Mouse (Mus musculus): ENCODE measurements around the gene Icos. TPM values are rescaled to one million over a fixed set of nuclear protein-coding genes. Genes with fewer than 3 reads are reported as not detected.

Gene Icos
- polyA plus RNA-seq, 1 experiment from 2014 or later: 0.10 TPM

GRCm38 (mm10) chr1:60979126-60979842 is 1.6 kb downstream of the Icos start:
- H3K27me3 ChIP-seq (replicated peaks; ENCODE audit: control insufficient read depth, insufficient read depth, low read length): no peaks in the 10 kb centered on the region
- H3K9ac ChIP-seq (ENCODE audit: low read length): no peak overlapping the region
- ATAC-seq (no peak), DNase-seq (ENCODE audit: low spot score) (peak; percentile 16)
- no peaks in the 10 kb centered on the region for H3K36me3 ChIP-seq (ENCODE audit: control insufficient read depth, insufficient read depth, low read length)
- H3K4me3 ChIP-seq (ENCODE audit: low read depth, low read length): no peak overlapping the region
- H3K27ac ChIP-seq (ENCODE audit: low read depth, low read length): no peak overlapping the region
- no peaks in the 10 kb centered on the region for H3K4me1 ChIP-seq (ENCODE audit: control insufficient read depth, insufficient read depth, low read length)
- H3K9me3 ChIP-seq (replicated peaks; ENCODE audit: control insufficient read depth, low read length): no peaks in the 10 kb centered on the region
- whole genome bisulfite sequencing: 49% methylated on average over 7 of the region's 7 CpGs
- H3K4me2 ChIP-seq (ENCODE audit: low read length): no peak overlapping the region

GRCm38 (mm10) chr1:60979843-60980235 is 2.1 kb downstream of the Icos start:
- H3K4me1 ChIP-seq (ENCODE audit: control insufficient read depth, insufficient read depth, low read length): no peaks in the 10 kb centered on the region
- no peak overlapping the region for H3K9ac ChIP-seq (ENCODE audit: low read length)
- no peak overlapping the region for H3K4me3 ChIP-seq (ENCODE audit: low read depth, low read length)
- no peaks in the 10 kb centered on the region for H3K36me3 ChIP-seq (ENCODE audit: control insufficient read depth, insufficient read depth, low read length)
- DNase-seq (ENCODE audit: low spot score): no peak
- 82% methylated on average over 2 of the region's 2 CpGs for WGBS
- H3K27ac ChIP-seq (ENCODE audit: low read depth, low read length): no peak overlapping the region
- ATAC-seq: no peak
- H3K27me3 ChIP-seq (replicated peaks; ENCODE audit: control insufficient read depth, insufficient read depth, low read length): no peaks in the 10 kb centered on the region
- no peak overlapping the region for H3K4me2 ChIP-seq (ENCODE audit: low read length)
- H3K9me3 ChIP-seq (replicated peaks; ENCODE audit: control insufficient read depth, low read length): no peaks in the 10 kb centered on the region

DNA sequence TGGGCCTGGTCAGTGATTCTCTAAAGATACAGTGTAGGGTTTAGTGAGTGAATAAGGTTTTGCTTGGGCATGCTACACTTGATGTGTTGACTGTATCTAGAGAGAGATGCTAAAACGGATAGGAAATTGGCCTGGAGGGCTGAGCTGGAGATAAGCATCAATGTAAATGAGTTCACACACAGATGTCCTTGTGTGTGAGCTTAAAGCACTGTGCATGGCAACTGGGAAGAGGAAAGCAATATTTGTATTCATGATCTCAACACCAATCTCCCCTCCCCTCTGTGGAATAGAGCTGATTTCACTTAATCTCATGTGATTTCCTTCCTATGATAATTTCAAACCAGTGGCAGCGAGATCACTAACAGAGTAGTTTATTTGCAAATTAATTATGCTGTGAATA is 7.3 kb downstream of the Icos start:
- 67% methylated on average over 2 of the region's 2 CpGs for WGBS
- DNase-seq (ENCODE audit: low spot score) (no peak), ATAC-seq (no peak)
- no peaks in the 10 kb centered on the region for H3K9me3 ChIP-seq (replicated peaks; ENCODE audit: control insufficient read depth, low read length)
- H3K27me3 ChIP-seq (replicated peaks; ENCODE audit: control insufficient read depth, insufficient read depth, low read length): no peaks in the 10 kb centered on the region
- H3K27ac ChIP-seq (ENCODE audit: low read depth, low read length): no peak overlapping the region
- no peaks in the 10 kb centered on the region for H3K4me1 ChIP-seq (ENCODE audit: control insufficient read depth, insufficient read depth, low read length)
- no peak overlapping the region for H3K9ac ChIP-seq (ENCODE audit: low read length)
- no peaks in the 10 kb centered on the region for H3K36me3 ChIP-seq (ENCODE audit: control insufficient read depth, insufficient read depth, low read length)
- H3K4me2 ChIP-seq (ENCODE audit: low read length): no peak overlapping the region
- no peak overlapping the region for H3K4me3 ChIP-seq (ENCODE audit: low read depth, low read length)

- H3K4me1 ChIP-seq (ENCODE audit: control insufficient read depth, insufficient read depth, low read length): no peaks in the 10 kb centered on the region
- no peak for ATAC-seq
- WGBS: 88% methylated on average over 5 of the region's 5 CpGs
- no peak overlapping the region for H3K27ac ChIP-seq (ENCODE audit: low read depth, low read length)
- no peak overlapping the region for H3K9ac ChIP-seq (ENCODE audit: low read length)
- no peak overlapping the region for H3K4me2 ChIP-seq (ENCODE audit: low read length)
- no peak overlapping the region for H3K4me3 ChIP-seq (ENCODE audit: low read depth, low read length)
- H3K9me3 ChIP-seq (replicated peaks; ENCODE audit: control insufficient read depth, low read length): no peaks in the 10 kb centered on the region
- no peaks in the 10 kb centered on the region for H3K27me3 ChIP-seq (replicated peaks; ENCODE audit: control insufficient read depth, insufficient read depth, low read length)
- DNase-seq (ENCODE audit: low spot score): no peak
- H3K36me3 ChIP-seq (ENCODE audit: control insufficient read depth, insufficient read depth, low read length): no peaks in the 10 kb centered on the region
These were observed 8.4 kb downstream of the Icos start for GRCm38 (mm10) chr1:60986141-60986540.

- ATAC-seq (no peak), DNase-seq (ENCODE audit: low spot score) (no peak)
- Histone ChIP-seq H3K4me3 (ENCODE audit: low read depth, low read length) (no peak overlapping the region), H3K4me1 (ENCODE audit: control insufficient read depth, insufficient read depth, low read length) (no peaks in the 10 kb centered on the region), H3K36me3 (ENCODE audit: control insufficient read depth, insufficient read depth, low read length) (no peaks in the 10 kb centered on the region), H3K9ac (ENCODE audit: low read length) (no peak overlapping the region), H3K4me2 (ENCODE audit: low read length) (no peak overlapping the region), H3K27me3 (replicated peaks; ENCODE audit: control insufficient read depth, insufficient read depth, low read length) (no peaks in the 10 kb centered on the region), H3K9me3 (replicated peaks; ENCODE audit: control insufficient read depth, low read length) (no peaks in the 10 kb centered on the region), H3K27ac (ENCODE audit: low read depth, low read length) (no peak overlapping the region)
- WGBS: 78% methylated on average over 5 of the region's 5 CpGs
These were observed 11.4 kb downstream of the Icos start for GRCm38 (mm10) chr1:60989086-60989485.

- H3K4me1 ChIP-seq (ENCODE audit: control insufficient read depth, insufficient read depth, low read length): no peaks in the 10 kb centered on the region
- H3K36me3 ChIP-seq (ENCODE audit: control insufficient read depth, insufficient read depth, low read length): no peaks in the 10 kb centered on the region
- no peak overlapping the region for H3K4me3 ChIP-seq (ENCODE audit: low read depth, low read length)
- H3K4me2 ChIP-seq (ENCODE audit: low read length): no peak overlapping the region
- DNase-seq (ENCODE audit: low spot score): no peak
- H3K27me3 ChIP-seq (replicated peaks; ENCODE audit: control insufficient read depth, insufficient read depth, low read length): no peaks in the 10 kb centered on the region
- no peaks in the 10 kb centered on the region for H3K9me3 ChIP-seq (replicated peaks; ENCODE audit: control insufficient read depth, low read length)
- H3K27ac ChIP-seq (ENCODE audit: low read depth, low read length): no peak overlapping the region
- no peak overlapping the region for H3K9ac ChIP-seq (ENCODE audit: low read length)
- WGBS: 59% methylated on average over 8 of the region's 8 CpGs
- ATAC-seq: no peak
These were observed 12.6 kb downstream of the Icos start for GRCm38 (mm10) chr1:60990305-60990704.

DNA sequence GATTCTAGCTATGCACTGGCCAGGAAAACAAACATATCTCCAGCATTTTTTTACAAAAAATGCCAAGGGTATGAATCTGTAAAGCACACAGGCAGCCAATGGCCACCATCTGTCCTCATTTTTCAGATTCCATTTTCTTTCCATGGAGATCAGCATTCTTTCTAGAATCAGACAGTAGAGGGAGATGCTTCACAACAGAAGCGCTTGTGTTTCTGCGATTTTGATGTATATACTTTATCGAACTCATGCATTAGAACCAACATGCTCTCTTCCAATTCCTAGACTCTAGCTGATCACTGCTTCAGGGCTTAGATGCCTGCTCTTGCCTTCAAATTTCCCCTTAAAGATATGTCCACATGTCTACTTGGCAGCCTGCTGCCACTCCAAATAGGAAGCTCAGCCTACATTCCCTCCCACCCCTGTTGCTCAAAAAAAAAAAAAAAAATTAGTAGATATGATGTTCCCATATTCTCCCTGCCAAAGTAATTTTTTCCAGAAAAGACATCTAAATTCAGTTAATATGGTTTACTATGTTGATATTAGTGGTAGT is 20.4 kb downstream of the Icos start:
- WGBS: 96% methylated on average over 3 of the region's 3 CpGs
- Histone ChIP-seq H3K4me2 (ENCODE audit: low read length) (no peak overlapping the region), H3K36me3 (ENCODE audit: control insufficient read depth, insufficient read depth, low read length) (no peaks in the 10 kb centered on the region), H3K9ac (ENCODE audit: low read length) (no peak overlapping the region), H3K4me1 (ENCODE audit: control insufficient read depth, insufficient read depth, low read length) (no peaks in the 10 kb centered on the region), H3K27me3 (replicated peaks; ENCODE audit: control insufficient read depth, insufficient read depth, low read length) (no peaks in the 10 kb centered on the region), H3K27ac (ENCODE audit: low read depth, low read length) (no peak overlapping the region), H3K4me3 (ENCODE audit: low read depth, low read length) (no peak overlapping the region), H3K9me3 (replicated peaks; ENCODE audit: control insufficient read depth, low read length) (no peaks in the 10 kb centered on the region)
- ATAC-seq: no peak
- peak; percentile 46 for DNase-seq (ENCODE audit: low spot score)

GRCm38 (mm10) chr1:60998689-60999088 is 21.0 kb downstream of the Icos start:
- no peak overlapping the region for H3K9ac ChIP-seq (ENCODE audit: low read length)
- no peak overlapping the region for H3K4me2 ChIP-seq (ENCODE audit: low read length)
- no peaks in the 10 kb centered on the region for H3K27me3 ChIP-seq (replicated peaks; ENCODE audit: control insufficient read depth, insufficient read depth, low read length)
- H3K36me3 ChIP-seq (ENCODE audit: control insufficient read depth, insufficient read depth, low read length): no peaks in the 10 kb centered on the region
- H3K4me1 ChIP-seq (ENCODE audit: control insufficient read depth, insufficient read depth, low read length): no peaks in the 10 kb centered on the region
- DNase-seq (ENCODE audit: low spot score) (no peak), ATAC-seq (no peak)
- H3K27ac ChIP-seq (ENCODE audit: low read depth, low read length): no peak overlapping the region
- H3K9me3 ChIP-seq (replicated peaks; ENCODE audit: control insufficient read depth, low read length): no peaks in the 10 kb centered on the region
- WGBS: 60% methylated on average over 2 of the region's 2 CpGs
- no peak overlapping the region for H3K4me3 ChIP-seq (ENCODE audit: low read depth, low read length)

GRCm38 (mm10) chr1:61001786-61002354 is 24.1 kb downstream of the Icos start:
- WGBS: 86% methylated on average over 7 of the region's 7 CpGs
- H3K27me3 ChIP-seq (replicated peaks; ENCODE audit: control insufficient read depth, insufficient read depth, low read length): no peaks in the 10 kb centered on the region
- DNase-seq (ENCODE audit: low spot score): no peak

More at GRCm38 (mm10) chr1:61001786-61002354, 24.1 kb downstream of the Icos start:
- no peak overlapping the region for H3K4me3 ChIP-seq (ENCODE audit: low read depth, low read length)
- H3K4me1 ChIP-seq (ENCODE audit: control insufficient read depth, insufficient read depth, low read length): no peaks in the 10 kb centered on the region
- H3K9ac ChIP-seq (ENCODE audit: low read length): no peak overlapping the region
- H3K9me3 ChIP-seq (replicated peaks; ENCODE audit: control insufficient read depth, low read length): no peaks in the 10 kb centered on the region
- no peak overlapping the region for H3K4me2 ChIP-seq (ENCODE audit: low read length)
- no peak for ATAC-seq
- no peaks in the 10 kb centered on the region for H3K36me3 ChIP-seq (ENCODE audit: control insufficient read depth, insufficient read depth, low read length)
- H3K27ac ChIP-seq (ENCODE audit: low read depth, low read length): no peak overlapping the region
